Mouse (Mus musculus) CH12.LX (cell line): ENCODE data around the gene Pla2g2d. TPM values are rescaled to one million over a fixed set of nuclear protein-coding genes. Genes with fewer than 3 reads are reported as not detected.

Source experiments
- DNase-seq: peaks from one replicate; pipeline ENCODE4 v3.0.0-alpha.2; 2013; ENCODE audit errors: extremely low read depth
- H3K27ac ChIP-seq: 2 replicates; pipeline ENCODE4 v1.5.1; 2012; ENCODE audit warnings: low read depth, mild to moderate bottlenecking, control low read depth, moderate library complexity; ENCODE audit not compliant: insufficient read depth
- H3K27me3 ChIP-seq: replicated peaks from 2 replicates; pipeline ENCODE3; 2012; ENCODE audit warnings: inconsistent platforms
- H3K36me3 ChIP-seq, 2 experiments: replicated peaks in 1 of 2; 2 replicates each; pipeline versions ENCODE3 to v1.6.1; 2012; ENCODE audit warnings: inconsistent platforms in 1 of 2, low read length in 1 of 2, mild to moderate bottlenecking in 1 of 2, mixed read lengths in 1 of 2, moderate library complexity in 1 of 2; ENCODE audit not compliant: control insufficient read depth in 1 of 2, insufficient read depth in 1 of 2
- H3K4me1 ChIP-seq, 2 experiments: 2 replicates each; pipeline ENCODE4 v1.6.1; 2012; ENCODE audit warnings: inconsistent platforms in 1 of 2, moderate library complexity in 1 of 2; ENCODE audit not compliant: insufficient read depth in 2 of 2, control insufficient read depth in 1 of 2
- H3K4me2 ChIP-seq: 2 replicates; pipeline ENCODE4 v1.6.1; 2012; ENCODE audit warnings: low read depth, mild to moderate bottlenecking, control low read depth; ENCODE audit not compliant: poor library complexity, insufficient read depth, severe bottlenecking
- H3K4me3 ChIP-seq, 3 experiments: fragments of 150-350 bp in 1 of 3; sonication (generic) in 1 of 3; replicated peaks in 1 of 3; 2 replicates each; pipeline versions ENCODE3 to v1.5.1; 2011 to 2012; ENCODE audit warnings: low read depth in 2 of 3, low read length in 2 of 3, mild to moderate bottlenecking in 2 of 3, moderate library complexity in 2 of 3, control low read depth in 1 of 3, improper control_type of control experiment in 1 of 3, inconsistent platforms in 1 of 3, mixed read lengths in 1 of 3; ENCODE audit not compliant: poor library complexity in 1 of 3
- H3K79me2 ChIP-seq: replicated peaks from 2 replicates; pipeline ENCODE4 v1.6.1; 2012; ENCODE audit warnings: mild to moderate bottlenecking, moderate library complexity; ENCODE audit not compliant: control insufficient read depth, poor library complexity, insufficient read depth, severe bottlenecking; ENCODE audit errors: extremely low read depth
- H3K9ac ChIP-seq: 2 replicates; pipeline ENCODE4 v1.6.1; 2012; ENCODE audit warnings: low read depth, mild to moderate bottlenecking, control low read depth, moderate library complexity; ENCODE audit not compliant: insufficient read depth
- H3K9me3 ChIP-seq: replicated peaks from 2 replicates; pipeline ENCODE3; 2012; ENCODE audit warnings: low read length, inconsistent platforms, mixed read lengths
- CHD1 ChIP-seq: IDR thresholded peaks from 2 replicates; pipeline ENCODE4 v1.6.1; 2012; ENCODE audit warnings: low read depth, low read length, improper control_type of control experiment, inconsistent platforms
- E2F4 ChIP-seq: IDR thresholded peaks from 2 replicates; pipeline ENCODE4 v1.6.1; 2011; ENCODE audit warnings: low read depth, low read length, improper control_type of control experiment; ENCODE audit not compliant: insufficient replicate concordance
- ELF1 ChIP-seq: IDR thresholded peaks from 2 replicates; pipeline ENCODE4 v1.6.1; 2014; ENCODE audit warnings: low read depth, mild to moderate bottlenecking, inconsistent platforms, low read length, improper control_type of control experiment
- GABPA ChIP-seq: IDR thresholded peaks from 2 replicates; pipeline ENCODE4 v1.6.1; 2012; ENCODE audit warnings: low read depth, low read length, improper control_type of control experiment, inconsistent platforms; ENCODE audit not compliant: insufficient replicate concordance
- HCFC1 ChIP-seq: IDR thresholded peaks from 2 replicates; pipeline ENCODE4 v1.6.1; 2012; ENCODE audit warnings: low read depth, mild to moderate bottlenecking, inconsistent platforms, low read length, improper control_type of control experiment
- JUN ChIP-seq: IDR thresholded peaks from 2 replicates; pipeline ENCODE4 v1.6.1; 2011; ENCODE audit warnings: low read depth, mild to moderate bottlenecking, low read length, improper control_type of control experiment, moderate library complexity; ENCODE audit not compliant: insufficient read depth
- JUND ChIP-seq: conservative IDR thresholded peaks from 2 replicates; pipeline ENCODE4 v1.6.1; 2011; ENCODE audit warnings: low read depth, low read length, improper control_type of control experiment
- KAT2A ChIP-seq: IDR thresholded peaks from 2 replicates; pipeline ENCODE4 v1.6.1; 2012; ENCODE audit warnings: low read length, improper control_type of control experiment, inconsistent platforms; ENCODE audit not compliant: insufficient replicate concordance
- MAFK ChIP-seq: IDR thresholded peaks from 2 replicates; pipeline ENCODE4 v1.6.1; 2011; ENCODE audit warnings: low read length, improper control_type of control experiment; ENCODE audit not compliant: insufficient replicate concordance
- MXI1 ChIP-seq: IDR thresholded peaks from 2 replicates; pipeline ENCODE4 v1.6.1; 2011; ENCODE audit warnings: mild to moderate bottlenecking, low read depth, low read length, improper control_type of control experiment
- MYC ChIP-seq: IDR thresholded peaks from 2 replicates; pipeline ENCODE4 v1.6.1; 2011; ENCODE audit warnings: low read depth, mild to moderate bottlenecking, improper control_type of control experiment, low read length
- NELFE ChIP-seq: IDR thresholded peaks from 2 replicates; pipeline ENCODE4 v1.6.1; 2011; ENCODE audit warnings: low read depth, low read length, improper control_type of control experiment
- NRF1 ChIP-seq: IDR thresholded peaks from 2 replicates; pipeline ENCODE4 v1.6.1; 2014; ENCODE audit warnings: low read depth, mild to moderate bottlenecking, inconsistent platforms, low read length, improper control_type of control experiment, moderate library complexity
- PAX5 ChIP-seq: IDR thresholded peaks from 2 replicates; pipeline ENCODE4 v1.6.1; 2012; ENCODE audit warnings: low read length, inconsistent platforms, mixed read lengths
- RAD21 ChIP-seq: IDR thresholded peaks from 2 replicates; pipeline ENCODE4 v1.6.1; 2011; ENCODE audit warnings: low read depth, mild to moderate bottlenecking, low read length, improper control_type of control experiment, moderate library complexity
- RCOR1 ChIP-seq: conservative IDR thresholded peaks from 2 replicates; pipeline ENCODE4 v1.6.1; 2012; ENCODE audit warnings: low read depth, mild to moderate bottlenecking, inconsistent platforms, low read length, improper control_type of control experiment
- SIN3A ChIP-seq: IDR thresholded peaks from 2 replicates; pipeline ENCODE4 v1.6.1; 2012; ENCODE audit warnings: low read length, improper control_type of control experiment, inconsistent platforms
- SMC3 ChIP-seq: IDR thresholded peaks from 2 replicates; pipeline ENCODE4 v1.6.1; 2011; ENCODE audit warnings: low read depth, low read length, improper control_type of control experiment
- TBP ChIP-seq: conservative IDR thresholded peaks from 2 replicates; pipeline ENCODE4 v1.6.1; 2011; ENCODE audit warnings: low read depth, low read length, improper control_type of control experiment
- TCF12 ChIP-seq: IDR thresholded peaks from 2 replicates; pipeline ENCODE4 v1.6.1; 2014; ENCODE audit warnings: low read depth, mild to moderate bottlenecking, inconsistent platforms, low read length, improper control_type of control experiment
- UBTF ChIP-seq: IDR thresholded peaks from 2 replicates; pipeline ENCODE4 v1.6.1; 2012; ENCODE audit warnings: low read depth, mild to moderate bottlenecking, inconsistent platforms, low read length, improper control_type of control experiment, moderate library complexity
- USF1 ChIP-seq: IDR thresholded peaks from 2 replicates; pipeline ENCODE4 v1.6.1; 2014; ENCODE audit warnings: low read depth, mild to moderate bottlenecking, inconsistent platforms, low read length, improper control_type of control experiment
- USF2 ChIP-seq: conservative IDR thresholded peaks from 2 replicates; pipeline ENCODE4 v1.6.1; 2011; ENCODE audit warnings: low read depth, low read length, improper control_type of control experiment
- ZMIZ1 ChIP-seq: IDR thresholded peaks from 2 replicates; pipeline ENCODE4 v1.6.1; 2012; ENCODE audit warnings: low read depth, mild to moderate bottlenecking, inconsistent platforms, low read length, improper control_type of control experiment
- dilution Hi-C: fragments of 300-500 bp; cut with MboI; formaldehyde crosslinking; loops from 2 replicates; pipeline ENCODE4 v1.14.3; 2020; ENCODE audit warnings: low sequenced_read_pairs; ENCODE audit not compliant: extremely low pct_unique_long_range_greater_than_20kb, extremely low pct_ligation_motif_present
- in situ Hi-C: fragments of 300-500 bp; cut with MboI; formaldehyde crosslinking; loops from 3 replicates; pipeline ENCODE4 v1.14.3; 2019; ENCODE audit warnings: low sequenced_read_pairs, low pct_ligation_motif_present, low pct_unique_long_range_greater_than_20kb, mixed read lengths
- polyA plus RNA-seq: library from polyadenylated mRNA; unstranded; fragments of >175 nt; gene quantifications from 2 replicates; pipeline ENCODE4 v1.2.1, GENCODE M21; 2012; ENCODE audit warnings: low read depth; ENCODE audit not compliant: insufficient read length
- total RNA-seq, 2 experiments: library from RNA; depleted of rRNA; stranded (reverse); fragments of 300-350 nt in 1 of 2; fragments of >200 nt in 1 of 2; gene quantifications; 2 replicates each; pipeline ENCODE4 v1.2.3; 2012 to 2014

Pla2g2d gene
- total and polyA plus RNA-seq, 3 experiments = not detected

GRCm38 (mm10) chr4:138805248-138805647 is 29.7 kb downstream of the Pla2g2d start:
- Histone ChIP-seq H3K36me3 (no peaks in the 10 kb centered on the region), H3K79me2 (no peaks in the 10 kb centered on the region), H3K27ac (no peak overlapping the region), H3K9me3 (peaks cover 5% of the 10 kb centered on the region)
- dilution Hi-C loops = no loop called here
- TF ChIP-seq ZMIZ1 (no peak), TBP (no peak), JUND (no peak), USF2 (no peak), MYC (no peak), RAD21 (no peak), NELFE (no peak), TCF12 (no peak), SIN3A (no peak), SMC3 (no peak)
- TF ChIP-seq, all 38 proteins: peak for 0
- in situ Hi-C loops = no loop called here
- H3K4me1 ChIP-seq = no peaks in the 10 kb centered on the region
- H3K9ac ChIP-seq = no peak overlapping the region
- no peak for DNase-seq
- no peak overlapping the region for H3K4me2 ChIP-seq
- H3K27me3 ChIP-seq = peaks cover 95% of the 10 kb centered on the region
- no peak overlapping the region for H3K4me3 ChIP-seq

GRCm38 (mm10) chr4:138806160-138806559 is 30.6 kb downstream of the Pla2g2d start:
- Histone ChIP-seq H3K4me3 (no peak overlapping the region), H3K27ac (no peak overlapping the region), H3K27me3 (peaks cover 93% of the 10 kb centered on the region), H3K79me2 (no peaks in the 10 kb centered on the region), H3K9ac (no peak overlapping the region), H3K4me1 (no peaks in the 10 kb centered on the region), H3K4me2 (no peak overlapping the region), H3K9me3 (peaks cover 5% of the 10 kb centered on the region), H3K36me3 (no peaks in the 10 kb centered on the region)
- dilution Hi-C loops (no loop called here), in situ Hi-C loops (no loop called here)
- TF ChIP-seq TCF12 (no peak), USF1 (no peak), CHD1 (no peak), KAT2A (no peak)
- DNase-seq = no peak

GRCm38 (mm10) chr4:138806920-138807541 is 31.5 kb downstream of the Pla2g2d start:
- Histone ChIP-seq H3K36me3 (no peaks in the 10 kb centered on the region), H3K27me3 (peaks cover 93% of the 10 kb centered on the region), H3K4me2 (no peak overlapping the region), H3K9ac (no peak overlapping the region), H3K4me1 (no peaks in the 10 kb centered on the region), H3K4me3 (no peak overlapping the region), H3K9me3 (peaks cover 3% of the 10 kb centered on the region), H3K27ac (no peak overlapping the region), H3K79me2 (no peaks in the 10 kb centered on the region)
- in situ Hi-C loops (no loop called here), dilution Hi-C loops (no loop called here)
- DNase-seq = no peak
- TF ChIP-seq JUN (no peak), NRF1 (no peak), NELFE (no peak), USF1 (no peak), UBTF (no peak), TBP (no peak), HCFC1 (no peak), E2F4 (no peak), PAX5 (no peak), MXI1 (no peak), ELF1 (no peak), MAFK (no peak), GABPA (no peak), RCOR1 (no peak), MYC (no peak), RAD21 (no peak)
